Mouse (Mus musculus) inflammation-experienced regulatory T-cells, adult 16 weeks (primary cell): Measurements from ENCODE around the gene Olfr1402. TPM values are rescaled to one million over a fixed set of nuclear protein-coding genes. Genes with fewer than 3 reads are reported as not detected.

Experiments used
- polyA plus RNA-seq: library from polyadenylated mRNA; unstranded; fragments of 100-300 nt; shearing (Covaris generic); gene quantifications from one replicate; pipeline ENCODE4 v1.2.1, GENCODE M21; 2017

The Olfr1402 gene
- not detected for polyA plus RNA-seq

DNA sequence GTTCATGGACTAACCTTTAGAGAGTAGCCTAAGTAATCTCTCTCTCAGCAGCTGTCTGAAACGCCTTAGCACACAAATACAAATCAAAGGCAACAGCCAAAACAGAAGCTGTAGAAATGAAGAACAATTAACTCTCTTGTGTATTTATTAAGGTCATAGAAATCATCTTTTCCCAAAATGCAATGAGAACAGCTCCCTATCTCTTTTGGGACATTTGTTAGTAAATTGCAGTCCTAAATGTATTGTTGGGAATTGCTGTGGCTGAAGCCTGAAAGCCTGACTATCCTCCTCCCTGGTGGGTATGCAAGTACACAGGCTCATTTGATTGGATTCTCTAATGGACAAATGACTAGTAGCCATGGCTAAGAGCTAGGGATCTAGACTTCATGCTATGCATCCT is at the start of gene Olfr1402:
TSS of gene Olfr1402 (minus strand) at position 101 of the 400 bp plus-strand sequence.

Other genes with a start within 250 kb of the Olfr1402 start
- 6.6 TPM for gene Bcl9, start 124.1 kb downstream of the Olfr1402 start, polyA plus RNA-seq
- 43.0 TPM for gene Chd1l, start 188.2 kb upstream of the Olfr1402 start, polyA plus RNA-seq
- gene Fmo5, start 206.8 kb upstream of the Olfr1402 start, polyA plus RNA-seq: 16.2 TPM
- gene Prkab2, start 236.2 kb upstream of the Olfr1402 start, polyA plus RNA-seq: 4.1 TPM